Mouse (Mus musculus): ENCODE measurements around the gene St5. TPM values are rescaled to one million over a fixed set of nuclear protein-coding genes. Genes with fewer than 3 reads are reported as not detected.

St5 gene
- polyA plus RNA-seq, 1 experiment: 34.6 TPM

DNA sequence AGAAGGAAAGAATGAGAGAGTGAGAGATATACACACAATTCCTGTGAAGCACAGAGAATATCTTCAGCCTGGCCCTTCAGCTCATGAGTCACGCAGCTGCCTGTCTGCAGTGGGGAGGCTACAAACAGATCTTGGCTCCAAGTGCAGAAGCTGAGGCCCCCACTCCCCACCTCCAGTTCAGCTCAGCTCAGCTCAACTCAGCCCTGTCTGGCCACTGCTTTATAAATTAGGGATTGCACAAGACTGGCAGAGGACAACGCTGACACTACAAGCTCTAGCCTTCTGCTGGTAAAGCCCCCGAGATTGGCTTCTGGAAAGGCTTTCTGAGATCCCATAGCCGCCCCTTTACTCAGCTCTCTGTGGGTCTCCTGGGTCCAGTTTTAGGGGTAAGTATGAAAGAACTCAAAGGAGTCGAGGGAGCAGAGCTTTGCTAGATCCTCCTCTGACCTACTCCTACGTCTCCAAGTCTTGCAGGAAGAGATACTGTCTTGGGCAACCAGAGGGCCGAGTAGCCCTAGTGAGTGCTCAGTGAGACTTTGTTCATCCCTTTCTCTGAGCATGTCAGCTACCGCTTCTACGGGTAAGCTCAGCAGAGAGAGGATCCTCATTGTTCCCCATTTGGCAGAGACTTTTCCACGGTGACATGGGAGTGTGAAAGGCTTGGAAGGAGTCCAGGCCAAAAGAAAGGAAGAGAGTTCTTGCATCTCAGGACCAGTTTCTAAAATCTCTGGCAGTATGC, 158.0 kb downstream of the St5 start:
- DNase-seq (ENCODE audit: low read depth in 1 of 2, low spot score in 2 of 2): no peak
- H3K27ac ChIP-seq (ENCODE audit: insufficient read depth, low read length): no peak overlapping the region
- no peak overlapping the region for H3K4me3 ChIP-seq (ENCODE audit: extremely low read depth, insufficient read depth, insufficient read length)
- H3K27me3 ChIP-seq (ENCODE audit: control insufficient read depth, insufficient read depth, low read length): no peaks in the 10 kb centered on the region
- H3K36me3 ChIP-seq (ENCODE audit: control insufficient read depth, insufficient read depth, low read length): no peaks in the 10 kb centered on the region
- WGBS: 86% methylated on average over 10 of the region's 10 CpGs
- TF ChIP-seq CTCF (IDR thresholded peaks at IDR 0.05; ENCODE audit: extremely low read depth, insufficient read depth, insufficient read length, insufficient replicate concordance) (no peak), POLR2A (IDR thresholded peaks at IDR 0.05; ENCODE audit: low read depth, low read length) (no peak)
- peaks cover 4% of the 10 kb centered on the region; the same call in 1 of the 2 replicates for H3K4me1 ChIP-seq (ENCODE audit: control insufficient read depth, insufficient read depth, insufficient read length)

DNA sequence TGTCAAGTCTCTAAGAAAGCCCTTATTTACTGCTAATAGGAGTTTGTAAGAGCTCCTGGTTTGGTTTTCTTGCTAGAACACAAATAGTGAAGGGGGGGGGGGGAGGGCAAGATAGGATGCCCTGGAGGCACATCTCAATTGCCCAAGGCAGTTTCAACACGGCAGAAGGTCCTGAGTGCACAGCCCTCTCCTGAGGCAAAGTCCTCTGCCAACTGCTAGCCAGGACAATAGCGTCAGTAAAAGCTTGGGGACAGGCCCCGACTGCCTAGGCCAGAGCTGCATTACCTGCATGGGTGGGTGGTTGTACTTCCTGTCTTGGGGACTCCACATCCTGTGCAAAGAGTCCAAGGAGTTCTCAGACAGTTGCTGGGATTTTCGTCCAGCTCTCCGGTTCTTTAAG, 158.6 kb downstream of the St5 start:
- no peak for DNase-seq (ENCODE audit: low read depth in 1 of 2, low spot score in 2 of 2)
- WGBS: 72% methylated on average over 5 of the region's 5 CpGs
- Histone ChIP-seq H3K4me3 (ENCODE audit: extremely low read depth, insufficient read depth, insufficient read length) (no peak overlapping the region), H3K4me1 (ENCODE audit: control insufficient read depth, insufficient read depth, insufficient read length) (peaks cover 4% of the 10 kb centered on the region; the same call in 1 of the 2 replicates), H3K27me3 (ENCODE audit: control insufficient read depth, insufficient read depth, low read length) (no peaks in the 10 kb centered on the region), H3K36me3 (ENCODE audit: control insufficient read depth, insufficient read depth, low read length) (no peaks in the 10 kb centered on the region), H3K27ac (ENCODE audit: insufficient read depth, low read length) (no peak overlapping the region)
- TF ChIP-seq CTCF (IDR thresholded peaks at IDR 0.05; ENCODE audit: extremely low read depth, insufficient read depth, insufficient read length, insufficient replicate concordance): no peak
- no peak for TF ChIP-seq POLR2A (IDR thresholded peaks at IDR 0.05; ENCODE audit: low read depth, low read length)

- Histone ChIP-seq H3K4me3 (ENCODE audit: extremely low read depth, insufficient read depth, insufficient read length) (no peak overlapping the region), H3K27me3 (ENCODE audit: control insufficient read depth, insufficient read depth, low read length) (no peaks in the 10 kb centered on the region), H3K36me3 (ENCODE audit: control insufficient read depth, insufficient read depth, low read length) (no peaks in the 10 kb centered on the region), H3K4me1 (ENCODE audit: control insufficient read depth, insufficient read depth, insufficient read length) (peaks cover 4% of the 10 kb centered on the region; the same call in 1 of the 2 replicates), H3K27ac (ENCODE audit: insufficient read depth, low read length) (no peak overlapping the region)
- WGBS: 51% methylated on average over 3 of the region's 3 CpGs
- TF ChIP-seq CTCF (IDR thresholded peaks at IDR 0.05; ENCODE audit: extremely low read depth, insufficient read depth, insufficient read length, insufficient replicate concordance) (no peak), POLR2A (IDR thresholded peaks at IDR 0.05; ENCODE audit: low read depth, low read length) (no peak)
- no peak for DNase-seq (ENCODE audit: low read depth in 1 of 2, low spot score in 2 of 2)
These were observed 161.1 kb downstream of the St5 start for GRCm38 (mm10) chr7:109542364-109542628.

DNA sequence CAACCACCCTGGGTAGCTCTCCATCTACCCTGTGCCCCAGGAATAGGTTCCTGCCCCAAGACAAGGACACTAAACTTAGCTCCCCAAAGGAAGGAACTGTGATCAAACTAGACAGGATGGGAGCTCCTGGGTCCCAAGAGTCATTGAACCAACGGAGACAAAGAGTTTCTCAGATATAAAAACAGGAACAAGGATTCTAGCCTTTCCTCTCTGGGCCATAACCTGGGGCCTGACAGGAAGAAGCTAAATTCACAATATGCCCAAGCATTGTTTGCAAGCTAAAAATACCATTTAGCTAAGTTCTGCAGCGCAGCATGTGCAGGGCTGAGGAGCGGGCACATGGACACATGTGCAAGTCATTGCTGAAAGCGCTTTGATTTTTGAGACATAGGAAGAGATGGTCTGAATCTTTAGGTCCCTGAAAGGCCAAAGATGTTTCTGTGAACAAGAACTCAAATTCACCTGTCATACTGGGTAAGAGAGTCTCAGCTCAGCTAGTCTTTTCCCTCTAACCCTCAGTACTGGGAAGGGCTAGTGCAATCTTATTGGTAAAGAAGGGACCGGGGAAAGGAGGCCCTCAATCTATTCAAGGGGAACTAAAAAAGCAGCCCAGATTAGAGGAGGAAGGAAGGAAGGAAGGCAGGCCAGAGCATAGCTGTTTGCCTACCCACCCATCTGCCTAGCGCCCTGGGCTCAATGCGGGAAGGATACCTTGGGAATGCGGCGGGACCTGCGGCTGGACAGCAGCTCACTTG, 161.6 kb downstream of the St5 start:
- WGBS: 27% methylated on average over 10 of the region's 10 CpGs
- DNase-seq (ENCODE audit: low read depth in 1 of 2, low spot score in 2 of 2): no peak
- TF ChIP-seq POLR2A (IDR thresholded peaks at IDR 0.05; ENCODE audit: low read depth, low read length): no peak
- no peak for TF ChIP-seq CTCF (IDR thresholded peaks at IDR 0.05; ENCODE audit: extremely low read depth, insufficient read depth, insufficient read length, insufficient replicate concordance)
- peaks cover 4% of the 10 kb centered on the region; the same call in 1 of the 2 replicates for H3K4me1 ChIP-seq (ENCODE audit: control insufficient read depth, insufficient read depth, insufficient read length)
- H3K27me3 ChIP-seq (ENCODE audit: control insufficient read depth, insufficient read depth, low read length): no peaks in the 10 kb centered on the region
- no peak overlapping the region for H3K27ac ChIP-seq (ENCODE audit: insufficient read depth, low read length)
- no peaks in the 10 kb centered on the region for H3K36me3 ChIP-seq (ENCODE audit: control insufficient read depth, insufficient read depth, low read length)
- H3K4me3 ChIP-seq (ENCODE audit: extremely low read depth, insufficient read depth, insufficient read length): no peak overlapping the region

DNA sequence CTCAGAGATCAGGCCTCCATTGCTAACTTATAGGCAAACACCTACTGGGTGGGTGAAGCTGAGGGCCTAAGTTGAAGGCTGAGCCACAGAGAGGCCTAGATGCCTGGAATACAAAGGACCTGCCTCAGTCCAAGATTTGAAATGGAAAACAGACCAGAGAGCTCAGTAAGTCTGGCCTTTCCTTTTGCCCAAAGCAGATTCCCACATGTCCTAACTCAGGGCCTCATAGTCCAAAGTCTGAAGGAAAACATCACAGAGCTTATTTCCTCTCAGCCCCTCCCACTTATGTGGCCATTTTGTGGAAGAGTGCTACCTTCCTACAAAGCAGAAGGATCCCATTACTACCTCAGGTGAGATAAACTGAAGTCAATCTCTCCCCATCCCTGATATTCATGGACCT, 162.5 kb downstream of the St5 start:
- TF ChIP-seq CTCF (IDR thresholded peaks at IDR 0.05; ENCODE audit: extremely low read depth, insufficient read depth, insufficient read length, insufficient replicate concordance) (no peak), POLR2A (IDR thresholded peaks at IDR 0.05; ENCODE audit: low read depth, low read length) (no peak)
- Histone ChIP-seq H3K4me3 (ENCODE audit: extremely low read depth, insufficient read depth, insufficient read length) (no peak overlapping the region), H3K4me1 (ENCODE audit: control insufficient read depth, insufficient read depth, insufficient read length) (peaks cover 4% of the 10 kb centered on the region; the same call in 1 of the 2 replicates), H3K27me3 (ENCODE audit: control insufficient read depth, insufficient read depth, low read length) (no peaks in the 10 kb centered on the region), H3K27ac (ENCODE audit: insufficient read depth, low read length) (no peak overlapping the region), H3K36me3 (ENCODE audit: control insufficient read depth, insufficient read depth, low read length) (no peaks in the 10 kb centered on the region)
- DNase-seq (ENCODE audit: low read depth in 1 of 2, low spot score in 2 of 2): no peak

DNA sequence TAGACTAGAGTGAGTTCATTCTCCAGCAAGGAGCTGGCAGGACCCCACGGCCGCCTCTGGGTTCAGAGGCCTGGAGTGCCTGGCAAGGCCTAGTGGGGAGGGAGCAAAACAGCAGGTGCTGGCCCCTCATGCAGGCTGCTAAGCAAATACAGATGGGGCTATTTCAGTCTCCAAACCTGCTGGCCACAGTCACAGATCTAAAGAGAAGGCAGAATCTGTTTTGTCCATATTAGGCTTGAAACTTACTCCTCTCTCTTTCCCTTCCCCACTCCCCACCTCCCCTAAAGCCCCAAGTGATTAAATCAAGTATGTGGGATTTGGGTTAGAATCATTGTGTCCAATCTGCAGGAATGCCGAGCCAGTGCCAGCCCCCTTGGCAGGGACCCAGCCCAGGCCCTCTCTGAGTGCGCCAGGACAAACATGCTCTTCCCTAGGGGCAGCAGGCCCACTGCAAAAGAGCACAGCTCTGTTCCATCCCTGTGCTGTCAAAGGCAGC, 166.9 kb downstream of the St5 start:
- no peak overlapping the region for H3K4me3 ChIP-seq (ENCODE audit: extremely low read depth, insufficient read depth, insufficient read length)
- TF ChIP-seq CTCF (IDR thresholded peaks at IDR 0.05; ENCODE audit: extremely low read depth, insufficient read depth, insufficient read length, insufficient replicate concordance) (no peak), POLR2A (IDR thresholded peaks at IDR 0.05; ENCODE audit: low read depth, low read length) (no peak)
- no peak overlapping the region for H3K27ac ChIP-seq (ENCODE audit: insufficient read depth, low read length)
- WGBS: 88% methylated on average over 4 of the region's 4 CpGs
- H3K4me1 ChIP-seq (ENCODE audit: control insufficient read depth, insufficient read depth, insufficient read length): no peaks in the 10 kb centered on the region
- no peak for DNase-seq (ENCODE audit: low read depth in 1 of 2, low spot score in 2 of 2)
- H3K27me3 ChIP-seq (ENCODE audit: control insufficient read depth, insufficient read depth, low read length): no peaks in the 10 kb centered on the region
- H3K36me3 ChIP-seq (ENCODE audit: control insufficient read depth, insufficient read depth, low read length): no peaks in the 10 kb centered on the region

DNA sequence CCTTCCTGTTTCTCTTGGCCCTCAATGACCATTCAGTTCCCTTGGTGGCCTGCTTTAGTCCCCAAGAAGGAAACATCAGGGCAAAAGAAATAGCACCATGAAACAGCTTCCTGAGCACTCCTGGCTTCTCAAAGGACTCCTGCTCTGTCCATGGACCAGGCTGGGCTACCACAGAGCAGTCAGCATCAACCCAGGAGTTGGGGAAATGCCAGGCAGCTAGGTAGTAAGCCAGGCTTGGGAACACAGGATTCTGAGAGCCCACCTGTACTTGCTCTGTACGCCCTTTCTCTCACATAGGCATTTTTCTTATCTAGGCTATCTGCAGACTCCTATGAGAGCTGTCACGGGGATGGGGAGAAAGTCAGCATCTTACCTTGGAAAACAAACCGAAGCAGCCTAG, 168.5 kb downstream of the St5 start:
- Histone ChIP-seq H3K4me3 (ENCODE audit: extremely low read depth, insufficient read depth, insufficient read length) (no peak overlapping the region), H3K27ac (ENCODE audit: insufficient read depth, low read length) (no peak overlapping the region), H3K27me3 (ENCODE audit: control insufficient read depth, insufficient read depth, low read length) (no peaks in the 10 kb centered on the region), H3K4me1 (ENCODE audit: control insufficient read depth, insufficient read depth, insufficient read length) (no peaks in the 10 kb centered on the region), H3K36me3 (ENCODE audit: control insufficient read depth, insufficient read depth, low read length) (no peaks in the 10 kb centered on the region)
- DNase-seq (ENCODE audit: low read depth in 1 of 2, low spot score in 2 of 2): no peak
- TF ChIP-seq POLR2A (IDR thresholded peaks at IDR 0.05; ENCODE audit: low read depth, low read length) (no peak), CTCF (IDR thresholded peaks at IDR 0.05; ENCODE audit: extremely low read depth, insufficient read depth, insufficient read length, insufficient replicate concordance) (no peak)
- WGBS: 98% methylated on average over 3 of the region's 3 CpGs

All from spleen, adult 2 months (tissue).